Mouse (Mus musculus) spleen, embryonic (tissue): ENCODE results near the gene Sh3kbp1.

Experiments used
- CTCF ChIA-PET: fragments of 350-600 bp; sonication (Branson Sonifier 250); formaldehyde crosslinking; loops from one replicate; lab custom pipeline; 2022; lab: Charles Lee

Sh3kbp1 gene

GRCm38 (mm10) chrX:159911613-159912012, 284.5 kb downstream of the Sh3kbp1 start:
- CTCF ChIA-PET, result no interaction called here

GRCm38 (mm10) chrX:159912061-159912460, 285.0 kb downstream of the Sh3kbp1 start:
- CTCF ChIA-PET, result no interaction called here

DNA sequence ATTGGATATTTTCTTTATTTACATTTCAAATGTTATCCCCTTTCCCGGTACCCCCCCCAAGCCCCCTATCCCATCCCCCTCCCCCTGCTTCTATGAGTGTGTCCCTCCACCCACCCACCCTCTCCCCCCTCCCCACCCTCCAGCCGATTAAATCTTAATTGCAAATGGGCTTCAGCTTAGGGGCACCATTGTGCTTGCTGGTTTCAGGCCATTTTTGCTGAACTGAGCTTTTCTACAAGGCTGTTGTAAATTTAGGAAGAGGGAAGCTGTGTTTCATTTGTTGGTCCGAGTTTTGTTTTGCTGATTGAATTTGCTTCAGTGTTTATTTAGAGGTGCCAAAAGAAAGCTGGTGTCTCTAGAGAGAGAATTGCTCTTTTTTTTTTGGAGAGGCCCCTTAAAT, 286.4 kb downstream of the Sh3kbp1 start:
- CTCF ChIA-PET, result no interaction called here

- CTCF ChIA-PET, result no interaction called here
Observed at GRCm38 (mm10) chrX:159915125-159915524, 288.1 kb downstream of the Sh3kbp1 start.

GRCm38 (mm10) chrX:159924759-159925158, 297.7 kb downstream of the Sh3kbp1 start:
- CTCF ChIA-PET, result no interaction called here

DNA sequence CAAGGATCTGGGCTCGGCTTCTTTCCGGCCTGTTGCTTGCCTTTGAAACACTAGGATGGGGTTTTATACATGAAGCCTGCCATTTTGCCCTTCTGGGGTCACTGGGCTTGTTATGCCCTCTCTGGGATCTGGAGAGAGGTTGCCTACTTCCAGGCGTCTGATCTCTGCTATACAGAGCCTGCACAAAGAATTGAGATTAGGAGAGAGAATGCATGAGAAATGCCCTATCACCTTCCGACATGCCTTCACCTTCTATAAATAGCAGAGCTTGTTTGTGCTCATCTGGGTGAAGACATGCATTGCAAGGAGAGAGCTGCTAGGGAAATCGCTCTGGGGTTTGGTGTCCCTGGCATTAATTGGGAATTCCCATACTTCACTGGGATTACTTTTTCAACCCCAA, 301.1 kb downstream of the Sh3kbp1 start:
- CTCF ChIA-PET, result no interaction called here

DNA sequence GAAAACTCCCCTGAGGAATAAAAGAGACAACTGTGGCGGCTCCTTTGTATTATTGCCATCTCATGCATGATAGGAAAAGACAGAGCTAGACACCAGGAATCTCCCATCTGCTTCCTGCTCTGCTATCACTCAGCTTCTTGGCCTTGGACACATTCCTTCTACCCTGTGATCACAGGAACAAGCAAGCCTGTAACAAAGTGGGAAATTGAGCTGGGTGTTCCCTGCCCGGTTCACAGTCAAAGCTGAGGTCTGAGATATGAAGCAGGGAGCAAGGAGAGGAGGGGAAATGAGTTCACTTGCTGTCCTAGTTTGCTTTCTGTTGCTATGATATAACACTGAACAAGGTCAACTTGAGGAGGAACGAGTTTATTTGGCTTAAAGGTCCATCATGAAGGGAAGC, 301.8 kb downstream of the Sh3kbp1 start:
- CTCF ChIA-PET, result no interaction called here

GRCm38 (mm10) chrX:159932027-159932426, 305.0 kb downstream of the Sh3kbp1 start:
- CTCF ChIA-PET, result interaction anchor here (0.6 kb wide), 1 partner anchor 29 kb away, joined by 3 read pairs; no protein-coding TSS in a partner anchor

DNA sequence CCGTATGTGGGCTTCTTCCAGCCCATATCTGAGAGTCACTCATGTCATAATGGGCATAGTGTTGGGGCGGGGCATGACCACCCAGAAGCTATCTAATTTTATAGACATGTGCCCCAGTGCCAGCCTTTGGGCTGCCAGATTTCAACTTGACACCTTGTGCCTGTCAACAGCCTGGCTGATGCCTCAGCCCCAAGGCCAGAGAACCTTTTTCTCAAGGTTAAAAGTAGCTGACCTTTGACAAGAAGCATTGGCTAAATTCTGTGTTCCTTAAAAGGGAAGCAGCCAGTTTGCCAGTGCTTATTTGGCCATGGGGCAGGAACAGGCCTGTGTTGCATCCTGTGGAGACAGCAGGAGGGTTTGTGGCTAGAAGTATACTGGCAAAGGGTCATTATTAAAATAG, 315.5 kb downstream of the Sh3kbp1 start:
- CTCF ChIA-PET, result interaction anchor here (0.6 kb wide), 1 partner anchor 289 kb away, joined by 6 read pairs; no protein-coding TSS in a partner anchor

- CTCF ChIA-PET, result no interaction called here
Observed at GRCm38 (mm10) chrX:159943586-159943985, 316.5 kb downstream of the Sh3kbp1 start.

DNA sequence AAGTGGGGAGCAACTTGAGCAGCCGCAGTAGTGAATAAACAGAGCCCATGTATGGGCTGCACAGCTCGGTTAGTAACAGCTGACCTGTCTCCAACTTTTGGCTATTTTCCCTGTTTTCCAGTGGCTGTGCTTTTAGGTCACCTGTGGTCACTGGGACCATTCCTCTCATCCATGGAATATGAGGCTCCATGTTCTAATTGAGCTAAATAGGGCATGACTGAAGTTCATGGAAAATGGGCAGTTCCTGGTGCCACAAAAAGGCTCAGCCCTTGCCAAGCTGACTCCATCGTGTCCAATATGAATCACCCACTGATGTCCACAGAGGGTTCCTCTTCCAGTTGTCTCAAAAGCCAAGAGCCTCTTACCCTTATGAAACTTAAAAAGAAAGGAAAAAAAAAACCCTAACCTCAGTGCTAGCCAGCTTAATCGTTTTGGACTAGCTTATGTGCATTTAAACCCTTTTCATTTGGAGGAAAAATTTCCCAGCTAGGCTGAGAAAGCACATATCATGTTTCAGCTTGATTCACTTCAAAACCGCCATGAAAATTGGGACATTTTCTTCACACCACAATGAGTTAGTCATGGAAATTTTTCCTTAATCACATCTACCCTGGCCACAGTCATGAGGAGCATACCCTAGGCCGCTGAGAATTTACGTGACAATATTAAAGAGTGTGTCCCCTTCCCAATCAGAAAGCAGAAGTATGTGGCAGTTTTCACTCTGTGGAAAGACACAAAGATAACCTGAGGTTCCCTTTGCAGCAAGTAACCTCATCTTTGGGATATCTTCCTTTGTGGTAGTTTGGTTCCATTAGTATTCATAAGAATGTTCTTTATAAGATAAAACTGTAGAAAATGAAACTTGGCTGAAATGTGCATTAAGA, 326.7 kb downstream of the Sh3kbp1 start:
- CTCF ChIA-PET, result no interaction called here

- CTCF ChIA-PET, result no interaction called here
Observed at GRCm38 (mm10) chrX:159954430-159954779, 327.3 kb downstream of the Sh3kbp1 start.

DNA sequence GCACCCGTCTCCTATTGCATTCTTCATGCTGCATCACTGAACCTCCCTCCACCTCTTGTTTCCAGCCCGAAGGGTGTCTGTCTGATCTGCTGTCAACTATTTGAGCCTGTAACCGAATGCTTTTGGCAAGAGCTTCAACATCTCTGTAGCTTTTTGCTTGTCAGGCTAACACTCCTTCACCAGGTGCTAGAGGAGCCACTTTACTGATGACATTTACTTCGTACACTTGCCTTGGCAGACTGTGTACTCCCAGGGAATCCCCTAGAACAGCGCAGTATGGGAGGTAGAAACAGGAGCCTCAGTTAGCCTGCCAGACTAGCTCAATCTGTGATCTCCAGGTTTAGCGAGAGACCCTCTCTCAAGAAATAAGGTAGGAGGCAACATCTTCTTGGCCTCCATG, 328.4 kb downstream of the Sh3kbp1 start:
- CTCF ChIA-PET, result no interaction called here

DNA sequence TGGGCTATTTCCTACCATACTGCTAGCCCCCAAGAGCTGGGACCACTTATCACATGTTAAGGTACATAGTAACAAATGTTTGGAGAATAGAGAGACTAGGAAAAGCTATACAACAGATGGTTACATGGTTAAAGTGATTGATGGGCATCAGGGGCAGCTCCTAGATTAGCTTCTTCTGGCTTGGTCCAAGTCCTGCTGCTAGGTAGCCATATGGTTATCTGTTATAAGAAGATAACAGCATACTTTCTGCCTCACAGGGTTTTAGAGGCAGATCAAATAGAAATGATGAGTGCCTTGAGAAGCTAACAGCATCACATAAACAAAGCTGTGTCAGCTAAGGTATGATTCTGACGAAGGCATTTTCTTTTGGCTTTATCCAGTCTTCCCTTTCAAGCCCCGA, 334.3 kb downstream of the Sh3kbp1 start:
- CTCF ChIA-PET, result interaction anchor here (0.7 kb wide), 1 partner anchor 30 kb away, joined by 3 read pairs; no protein-coding TSS in a partner anchor

- CTCF ChIA-PET, result no interaction called here
Observed at GRCm38 (mm10) chrX:159963273-159963672, 336.2 kb downstream of the Sh3kbp1 start.

GRCm38 (mm10) chrX:159963925-159964324, 336.9 kb downstream of the Sh3kbp1 start:
- CTCF ChIA-PET, result no interaction called here

DNA sequence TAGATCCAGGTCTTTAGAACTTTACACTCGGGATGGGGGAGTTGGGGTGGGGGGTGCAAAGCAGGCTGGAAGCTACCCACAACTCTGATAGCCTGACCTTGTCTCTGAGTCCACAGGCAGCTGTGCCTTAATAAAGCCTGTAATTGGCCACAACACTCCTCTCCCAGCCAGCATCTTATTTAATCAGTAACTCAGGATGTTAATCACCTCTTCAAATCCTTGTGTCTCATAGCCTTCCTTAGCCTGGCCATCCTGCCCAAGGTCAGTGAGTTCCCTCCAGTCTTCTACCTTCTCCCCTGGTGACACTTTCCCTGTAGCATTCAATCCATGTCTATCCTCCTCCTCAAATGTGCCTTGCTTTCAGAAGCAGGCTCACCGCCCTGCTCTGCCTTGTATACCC, 342.0 kb downstream of the Sh3kbp1 start:
- CTCF ChIA-PET, result no interaction called here

DNA sequence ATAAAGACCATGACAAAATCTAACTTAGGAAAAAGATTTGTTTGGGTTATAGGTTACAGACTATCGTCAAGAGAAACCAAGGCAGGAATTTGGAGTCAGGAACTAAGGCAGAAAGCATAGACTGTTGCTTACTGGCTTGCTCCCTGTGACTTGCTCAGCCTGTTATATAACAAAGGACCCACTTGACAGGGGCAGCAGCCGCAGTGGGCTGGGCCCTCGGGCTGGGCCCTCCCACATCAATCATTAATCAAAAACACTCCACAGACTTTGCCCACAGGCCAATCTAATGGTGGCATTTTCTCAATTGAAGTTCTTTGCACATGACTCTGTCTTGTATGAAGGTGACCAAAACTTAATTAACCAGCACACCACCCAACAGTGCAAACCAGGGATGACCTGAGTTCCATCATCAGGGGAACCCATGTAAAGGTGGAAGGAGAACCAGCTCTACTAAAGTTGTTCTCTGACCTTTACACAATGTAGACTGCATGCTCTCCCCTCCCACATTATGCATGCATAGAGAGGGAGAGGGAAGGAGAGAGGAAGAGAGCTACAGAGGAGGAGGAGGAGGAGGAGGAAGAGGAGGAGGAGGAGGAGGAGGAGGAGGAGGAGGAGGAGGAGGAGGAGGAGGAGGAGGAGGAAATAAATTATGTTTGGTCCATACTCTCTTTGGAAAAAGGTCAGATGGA, 344.2 kb downstream of the Sh3kbp1 start:
- CTCF ChIA-PET, result interaction anchor here (0.7 kb wide), 1 partner anchor 152 kb away, joined by 5 read pairs; no protein-coding TSS in a partner anchor

- CTCF ChIA-PET, result interaction anchor here (0.6 kb wide), 1 partner anchor 92 kb away, joined by 6 read pairs; no protein-coding TSS in a partner anchor
Observed at GRCm38 (mm10) chrX:159973730-159974129, 346.7 kb downstream of the Sh3kbp1 start.

- CTCF ChIA-PET, result no interaction called here
Observed at GRCm38 (mm10) chrX:159976243-159976642, 349.2 kb downstream of the Sh3kbp1 start.

- CTCF ChIA-PET, result no interaction called here
Observed at GRCm38 (mm10) chrX:159988002-159988960, 361.2 kb downstream of the Sh3kbp1 start, which contains the start of gene Map3k15. TSS of gene Map3k15 (plus strand) at chrX:159988433.
